Mouse (Mus musculus) kidney, adult 2 months (tissue): ENCODE data around the gene Dppa5a.

ENCODE experiments used
- CTCF ChIP-seq: fragments of 200-500 bp; conservative IDR thresholded peaks from 2 replicates; pipeline ENCODE4 v1.5.1; 2011; ENCODE audit warnings: low read depth, mild to moderate bottlenecking, control low read depth, low read length, moderate library complexity, mixed read lengths; ENCODE audit not compliant: insufficient read depth, insufficient read length
- POLR2A ChIP-seq: fragments of 200-500 bp; IDR thresholded peaks from one replicate; pipeline ENCODE4 v1.6.1; 2011; ENCODE audit warnings: low read depth, low read length, control low read depth

GRCm38 (mm10) chr9:78372827-78373504, 5.0 kb upstream of the Dppa5a start:
- no peak for TF ChIP-seq CTCF
- no peak for TF ChIP-seq POLR2A
